Mouse (Mus musculus) heart, postnatal 0 days (tissue): ENCODE measurements around the gene Add3.

Source experiments
- CTCF ChIP-seq: IDR thresholded peaks from 2 replicates; pipeline ENCODE4 v1.5.1; 2016; ENCODE audit warnings: antibody characterized with exemption, control low read depth, low read depth
- EP300 ChIP-seq: IDR thresholded peaks from 2 replicates; pipeline ENCODE4 v1.6.1; 2016; ENCODE audit warnings: antibody characterized with exemption, low read depth

- TF ChIP-seq CTCF (no peak), EP300 (no peak)
Measured at GRCm38 (mm10) chr19:53257631-53258560, 117.7 kb downstream of the Add3 start.
